Mouse (Mus musculus) kidney, embryonic 14.5 days (tissue): ENCODE data around the gene Phf5a. TPM values are rescaled to one million over a fixed set of nuclear protein-coding genes. Genes with fewer than 3 reads are reported as not detected.
A peak's percentile ranks its signal among the peaks of the same experiment; 100 is the strongest.

Experiments
- ATAC-seq: fragments of 200-750 bp; cut with Nextera tagmentation; 2 replicates; pipeline ENCODE4 v1.8.0; 2017; ENCODE audit warnings: moderate number of reproducible peaks, mild to moderate bottlenecking, moderate TSS enrichment, moderate library complexity; ENCODE audit not compliant: low FRiP score, low TSS enrichment
- H3K27ac ChIP-seq: fragments of 300-500 bp; sonication (generic); 2 replicates; pipeline ENCODE4 v1.5.1; 2014; ENCODE audit warnings: low read depth, mild to moderate bottlenecking, low read length, moderate library complexity, mixed read lengths
- H3K27me3 ChIP-seq: fragments of 300-500 bp; sonication (generic); 2 replicates; pipeline ENCODE4 v1.6.1; 2014; ENCODE audit warnings: mild to moderate bottlenecking, low read length; ENCODE audit not compliant: control insufficient read depth, insufficient read depth
- H3K36me3 ChIP-seq: fragments of 300-500 bp; sonication (generic); 2 replicates; pipeline ENCODE4 v1.6.1; 2014; ENCODE audit warnings: low read length, mixed read lengths; ENCODE audit not compliant: control insufficient read depth, insufficient read depth
- H3K4me1 ChIP-seq: fragments of 300-500 bp; sonication (generic); 2 replicates; pipeline ENCODE4 v1.6.1; 2014; ENCODE audit warnings: low read length, mixed read lengths; ENCODE audit not compliant: control insufficient read depth, insufficient read depth
- H3K4me2 ChIP-seq: fragments of 300-500 bp; sonication (generic); replicated peaks from 2 replicates; pipeline ENCODE4 v1.6.1; 2014; ENCODE audit warnings: low read depth, mild to moderate bottlenecking, low read length
- H3K4me3 ChIP-seq: fragments of 300-500 bp; sonication (generic); 2 replicates; pipeline ENCODE4 v1.5.1; 2014; ENCODE audit warnings: mild to moderate bottlenecking, low read length
- H3K9ac ChIP-seq: fragments of 300-500 bp; sonication (generic); 2 replicates; pipeline ENCODE4 v1.6.1; 2014; ENCODE audit warnings: low read depth, mild to moderate bottlenecking, low read length, moderate library complexity
- H3K9me3 ChIP-seq: fragments of 300-500 bp; sonication (generic); 2 replicates; pipeline ENCODE4 v1.6.1; 2016; ENCODE audit warnings: low read length; ENCODE audit not compliant: control insufficient read depth
- WGBS: fragments of 180-500 bp; shearing (Covaris S2); extraction: QIAGEN DNeasy Blood & Tissue Kit; methylation state at CpG from one replicate; pipeline ENCODE4 v1.1.7; 2014; 5-methylcytosine and 5-hydroxymethylcytosine counted together
- polyA plus RNA-seq: library from polyadenylated mRNA; unstranded; fragments of >200 nt; fragmentation: Nextera tagmentation; extraction: Ambion mirVana; gene quantifications from 2 replicates; pipeline ENCODE4 v1.2.1, GENCODE M21; 2014

Phf5a gene
- 192 and 223 TPM in 2 replicates for polyA plus RNA-seq

DNA sequence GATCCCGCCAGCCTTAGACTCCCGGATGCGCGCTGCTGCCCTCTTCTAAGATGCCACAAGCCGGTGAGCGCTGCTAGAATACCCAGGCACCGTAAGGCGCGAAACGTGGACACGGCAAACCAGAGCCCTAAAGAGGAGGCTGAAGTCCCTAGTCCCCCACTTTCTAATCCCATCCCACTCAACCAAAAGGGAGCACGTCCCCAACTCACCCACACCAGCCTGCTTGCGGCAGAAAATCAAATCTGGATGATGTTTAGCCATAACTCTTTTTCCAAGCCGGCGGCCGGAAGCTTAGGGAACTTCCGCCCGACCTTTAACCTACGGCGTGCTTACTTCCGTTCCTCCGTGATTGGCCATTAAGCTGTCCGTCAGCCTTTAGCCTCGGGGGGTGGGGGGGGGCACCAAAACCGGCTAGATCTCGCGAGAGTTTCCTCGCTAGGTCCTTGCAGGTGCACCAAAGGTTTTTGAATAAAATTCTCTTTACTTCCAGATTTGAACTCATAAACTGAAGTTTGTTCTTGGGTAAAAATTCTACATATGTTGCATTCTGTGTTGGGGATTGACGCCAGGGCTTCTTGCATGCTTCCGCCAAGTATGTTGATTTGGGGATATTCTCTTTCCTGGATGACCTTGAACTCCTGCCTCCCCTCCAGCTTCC, at the start of gene Phf5a:
TSS of gene Phf5a (minus strand) at position 308 of the 658 bp plus-strand sequence.
- ATAC-seq, result peak; percentile 86
- Histone ChIP-seq H3K9me3 (no peaks in the 10 kb centered on the region), H3K9ac (peak within 1 kb of the TSS; percentile 85), H3K4me3 (peak within 1 kb of the TSS; percentile 97), H3K36me3 (peaks cover 40% of the 10 kb centered on the region), H3K4me2 (peak within 1 kb of the TSS; percentile 87), H3K27me3 (no peaks in the 10 kb centered on the region), H3K27ac (peak within 1 kb of the TSS; percentile 98), H3K4me1 (peaks cover 3% of the 10 kb centered on the region; the same call in 1 of the 2 replicates)
- under 1% methylated on average over 30 of the region's 30 CpGs for WGBS

DNA sequence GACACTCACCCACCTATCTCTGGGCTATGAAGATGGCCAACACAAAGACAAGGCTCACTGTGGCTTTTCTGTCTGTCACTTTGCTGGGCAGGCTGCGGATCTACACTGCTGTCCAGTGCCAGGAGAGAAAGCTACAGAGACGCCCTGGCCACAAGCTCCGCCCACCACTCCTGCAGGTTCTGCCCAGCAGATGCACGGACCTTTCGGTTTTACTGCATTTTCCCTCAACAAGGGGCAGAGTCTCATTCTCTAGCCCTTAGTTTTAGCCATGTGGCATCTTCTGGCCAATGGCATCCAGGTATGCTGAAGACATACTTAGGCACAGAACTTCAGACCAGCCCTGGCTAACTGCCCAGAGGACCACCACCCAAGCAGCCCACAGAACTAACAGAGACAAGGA, 49.5 kb upstream of the Phf5a start:
- no peak for ATAC-seq

GRCm38 (mm10) chr15:81920546-81921217, 49.0 kb upstream of the Phf5a start:
- H3K36me3 ChIP-seq, result peaks cover 26% of the 10 kb centered on the region
- 87% methylated on average over 10 of the region's 10 CpGs for WGBS
- no peaks in the 10 kb centered on the region for H3K27me3 ChIP-seq
- H3K9ac ChIP-seq, result no peak overlapping the region
- no peak for ATAC-seq
- H3K4me3 ChIP-seq, result no peak overlapping the region
- no peak overlapping the region for H3K4me2 ChIP-seq
- peaks cover 20% of the 10 kb centered on the region for H3K4me1 ChIP-seq
- no peak overlapping the region for H3K27ac ChIP-seq
- H3K9me3 ChIP-seq, result no peaks in the 10 kb centered on the region

More for the DNA sequence above, 49.5 kb upstream of the Phf5a start:
- H3K4me1 ChIP-seq, result peaks cover 20% of the 10 kb centered on the region
- H3K27ac ChIP-seq, result no peak overlapping the region
- H3K4me3 ChIP-seq, result no peak overlapping the region
- H3K27me3 ChIP-seq, result no peaks in the 10 kb centered on the region
- peaks cover 20% of the 10 kb centered on the region for H3K36me3 ChIP-seq
- no peak overlapping the region for H3K4me2 ChIP-seq
- WGBS, result 68% methylated on average over 5 of the region's 5 CpGs
- no peak overlapping the region for H3K9ac ChIP-seq
- no peaks in the 10 kb centered on the region for H3K9me3 ChIP-seq

DNA sequence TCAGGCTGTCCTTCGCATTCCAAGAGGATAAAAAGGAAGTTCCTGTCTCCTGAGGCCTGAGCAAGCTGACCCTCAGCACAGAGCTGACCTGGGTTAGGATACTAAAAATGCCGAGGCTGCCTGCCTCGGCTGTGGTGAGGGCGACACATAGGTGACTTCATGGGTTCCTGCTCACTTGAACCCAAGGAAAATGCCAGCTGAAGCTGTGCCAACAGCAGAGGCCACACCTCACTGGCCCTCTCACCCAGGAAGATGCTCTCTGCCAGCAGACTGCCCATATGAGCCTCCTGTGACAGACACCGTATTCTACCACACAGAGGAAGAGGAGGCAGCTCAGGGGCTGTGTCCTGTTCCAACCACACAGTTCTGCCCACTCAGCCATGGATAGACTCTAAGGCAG, 47.4 kb upstream of the Phf5a start:
- Histone ChIP-seq H3K36me3 (peaks cover 42% of the 10 kb centered on the region), H3K4me3 (no peak overlapping the region), H3K4me1 (peaks cover 10% of the 10 kb centered on the region; the same call in 1 of the 2 replicates), H3K4me2 (no peak overlapping the region), H3K9ac (no peak overlapping the region), H3K27me3 (no peaks in the 10 kb centered on the region), H3K27ac (no peak overlapping the region), H3K9me3 (no peaks in the 10 kb centered on the region)
- 75% methylated on average over 5 of the region's 5 CpGs for WGBS
- ATAC-seq, result no peak

GRCm38 (mm10) chr15:81917621-81918463, 46.1 kb upstream of the Phf5a start:
- WGBS, result 58% methylated on average over 6 of the region's 6 CpGs
- Histone ChIP-seq H3K27me3 (no peaks in the 10 kb centered on the region), H3K4me3 (no peak overlapping the region), H3K9ac (no peak overlapping the region), H3K9me3 (no peaks in the 10 kb centered on the region), H3K4me2 (no peak overlapping the region), H3K27ac (no peak overlapping the region), H3K36me3 (peaks cover 52% of the 10 kb centered on the region), H3K4me1 (no peaks in the 10 kb centered on the region)
- ATAC-seq, result no peak

- WGBS, result 73% methylated on average over 12 of the region's 12 CpGs
- Histone ChIP-seq H3K4me2 (no peak overlapping the region), H3K36me3 (peaks cover 58% of the 10 kb centered on the region), H3K9ac (no peak overlapping the region), H3K27me3 (no peaks in the 10 kb centered on the region), H3K27ac (no peak overlapping the region), H3K9me3 (no peaks in the 10 kb centered on the region), H3K4me1 (no peaks in the 10 kb centered on the region), H3K4me3 (no peak overlapping the region)
- no peak for ATAC-seq
Measured at GRCm38 (mm10) chr15:81917201-81917600, 45.5 kb upstream of the Phf5a start.

DNA sequence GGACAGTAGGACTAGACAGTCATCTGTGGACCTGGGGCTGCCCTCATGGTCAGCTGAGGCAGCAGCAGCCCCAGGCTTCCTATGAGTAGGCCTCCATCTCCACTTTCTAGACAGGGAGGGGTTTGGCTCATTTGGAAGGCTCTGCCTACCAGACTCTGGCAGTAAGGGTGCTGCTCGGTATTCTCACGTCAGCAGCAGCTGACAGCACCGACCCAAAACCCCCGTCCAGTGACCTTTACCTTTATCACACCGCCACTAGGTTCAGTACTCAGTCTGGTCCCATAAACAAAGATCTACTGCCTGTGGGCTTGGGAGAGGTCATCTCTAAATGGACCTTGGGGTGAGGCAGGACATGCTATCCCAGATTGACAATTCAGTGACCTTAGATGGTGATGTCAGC, 44.0 kb upstream of the Phf5a start:
- H3K4me2 ChIP-seq, result no peak overlapping the region
- H3K4me3 ChIP-seq, result no peak overlapping the region
- no peaks in the 10 kb centered on the region for H3K9me3 ChIP-seq
- H3K9ac ChIP-seq, result no peak overlapping the region
- H3K36me3 ChIP-seq, result peaks cover 72% of the 10 kb centered on the region
- no peak overlapping the region for H3K27ac ChIP-seq
- no peaks in the 10 kb centered on the region for H3K27me3 ChIP-seq
- 68% methylated on average over 5 of the region's 5 CpGs for WGBS
- no peak for ATAC-seq
- no peaks in the 10 kb centered on the region for H3K4me1 ChIP-seq

DNA sequence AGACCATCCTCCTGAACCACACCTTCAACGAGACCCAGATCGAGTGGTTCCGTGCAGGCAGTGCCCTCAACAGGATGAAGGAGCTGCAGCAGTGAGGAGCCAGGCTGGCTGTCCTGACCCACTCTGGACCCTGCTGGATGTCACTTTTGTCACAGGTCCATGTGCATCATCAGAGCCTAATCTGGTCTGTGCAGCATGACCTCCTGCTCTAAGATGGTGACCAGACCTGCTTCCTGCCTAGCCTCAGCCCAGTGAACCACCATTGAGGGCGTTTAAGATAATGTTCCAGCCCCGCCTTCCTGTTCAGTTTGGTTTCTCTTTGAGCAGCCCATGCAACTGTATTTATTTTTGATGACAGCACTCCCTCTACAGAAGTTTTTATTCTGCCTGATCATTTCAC, 43.0 kb upstream of the Phf5a start:
- no peak overlapping the region for H3K4me3 ChIP-seq
- no peak overlapping the region for H3K9ac ChIP-seq
- peaks cover 82% of the 10 kb centered on the region for H3K36me3 ChIP-seq
- no peaks in the 10 kb centered on the region for H3K27me3 ChIP-seq
- no peak; the same call in 1 of the 2 replicates for ATAC-seq
- no peak overlapping the region for H3K27ac ChIP-seq
- H3K4me1 ChIP-seq, result no peaks in the 10 kb centered on the region
- no peak overlapping the region for H3K4me2 ChIP-seq
- WGBS, result 78% methylated on average over 5 of the region's 5 CpGs
- H3K9me3 ChIP-seq, result no peaks in the 10 kb centered on the region
